Mouse (Mus musculus): ENCODE results near the gene Trmt61a. TPM values are rescaled to one million over a fixed set of nuclear protein-coding genes. Genes with fewer than 3 reads are reported as not detected.
"Not testable (repeated sequence)": the region's sequence is repeated elsewhere in the genome, so short reads cannot be mapped to it uniquely, and the experiment has no call there.

The Trmt61a gene
- polyA plus RNA-seq (2014; fragmentation: Nextera tagmentation; extraction: Ambion mirVana): 4.3 and 5.0 TPM in 2 replicates

- peak within 1 kb of the TSS; percentile 68 for H3K9ac ChIP-seq (replicated peaks; ENCODE audit: low read depth, low read length)
- peak; percentile 91 for ATAC-seq (ENCODE audit: low read depth)
- H3K4me2 ChIP-seq (ENCODE audit: low read depth, low read length): peak within 1 kb of the TSS; percentile 97
- no peaks in the 10 kb centered on the region for H3K9me3 ChIP-seq (ENCODE audit: control insufficient read depth, low read length)
- H3K27me3 ChIP-seq (ENCODE audit: control insufficient read depth, insufficient read depth, low read length): no peaks in the 10 kb centered on the region
- peak within 1 kb of the TSS; percentile 97 for H3K27ac ChIP-seq (ENCODE audit: low read depth, low read length)
- peaks cover 20% of the 10 kb centered on the region for H3K4me1 ChIP-seq (ENCODE audit: control insufficient read depth, insufficient read depth, low read length)
- peak within 1 kb of the TSS; percentile 79 for H3K4me3 ChIP-seq (ENCODE audit: low read depth, low read length)
- WGBS: under 1% methylated on average over 51 of the region's 51 CpGs
- no peaks in the 10 kb centered on the region for H3K36me3 ChIP-seq (ENCODE audit: control insufficient read depth, insufficient read depth, low read length)
Measured at GRCm38 (mm10) chr12:111677882-111678669, at the start of gene Trmt61a. Trmt61a (plus strand) TSS chr12:111678105.

GRCm38 (mm10) chr12:111648061-111648645, 29.8 kb upstream of the Trmt61a start:
- H3K27me3 ChIP-seq (ENCODE audit: control insufficient read depth, insufficient read depth, low read length): no peaks in the 10 kb centered on the region
- no peak overlapping the region for H3K9ac ChIP-seq (replicated peaks; ENCODE audit: low read depth, low read length)
- no peak overlapping the region; the same call in 1 of the 2 replicates for H3K27ac ChIP-seq (ENCODE audit: low read depth, low read length)
- no peaks in the 10 kb centered on the region for H3K9me3 ChIP-seq (ENCODE audit: control insufficient read depth, low read length)
- no peaks in the 10 kb centered on the region for H3K4me1 ChIP-seq (ENCODE audit: control insufficient read depth, insufficient read depth, low read length)
- no peak overlapping the region for H3K4me3 ChIP-seq (ENCODE audit: low read depth, low read length)
- 53% methylated on average over 6 of the region's 6 CpGs for WGBS
- no peak overlapping the region for H3K4me2 ChIP-seq (ENCODE audit: low read depth, low read length)
- peaks cover 52% of the 10 kb centered on the region for H3K36me3 ChIP-seq (ENCODE audit: control insufficient read depth, insufficient read depth, low read length)
- peak; percentile 86 for ATAC-seq (ENCODE audit: low read depth)

- Histone ChIP-seq H3K27me3 (ENCODE audit: control insufficient read depth, insufficient read depth, low read length) (no peaks in the 10 kb centered on the region), H3K9ac (replicated peaks; ENCODE audit: low read depth, low read length) (no peak overlapping the region), H3K4me2 (ENCODE audit: low read depth, low read length) (no peak overlapping the region), H3K36me3 (ENCODE audit: control insufficient read depth, insufficient read depth, low read length) (peaks cover 51% of the 10 kb centered on the region), H3K4me3 (ENCODE audit: low read depth, low read length) (no peak overlapping the region), H3K4me1 (ENCODE audit: control insufficient read depth, insufficient read depth, low read length) (no peaks in the 10 kb centered on the region), H3K27ac (ENCODE audit: low read depth, low read length) (no peak overlapping the region), H3K9me3 (ENCODE audit: control insufficient read depth, low read length) (no peaks in the 10 kb centered on the region)
- WGBS: 86% methylated on average over 3 of the region's 3 CpGs
- no peak for ATAC-seq (ENCODE audit: low read depth)
Measured at GRCm38 (mm10) chr12:111652953-111653352, 25.0 kb upstream of the Trmt61a start.

GRCm38 (mm10) chr12:111653434-111653833, 24.5 kb upstream of the Trmt61a start:
- Histone ChIP-seq H3K27ac (ENCODE audit: low read depth, low read length) (no peak overlapping the region), H3K4me1 (ENCODE audit: control insufficient read depth, insufficient read depth, low read length) (no peaks in the 10 kb centered on the region), H3K4me3 (ENCODE audit: low read depth, low read length) (no peak overlapping the region), H3K9ac (replicated peaks; ENCODE audit: low read depth, low read length) (no peak overlapping the region), H3K27me3 (ENCODE audit: control insufficient read depth, insufficient read depth, low read length) (no peaks in the 10 kb centered on the region), H3K4me2 (ENCODE audit: low read depth, low read length) (no peak overlapping the region), H3K9me3 (ENCODE audit: control insufficient read depth, low read length) (no peaks in the 10 kb centered on the region), H3K36me3 (ENCODE audit: control insufficient read depth, insufficient read depth, low read length) (peaks cover 46% of the 10 kb centered on the region)
- 42% methylated on average over 3 of the region's 3 CpGs for WGBS
- peak; percentile 54 for ATAC-seq (ENCODE audit: low read depth)

- no peak overlapping the region for H3K9ac ChIP-seq (replicated peaks; ENCODE audit: low read depth, low read length)
- 91% methylated on average over 11 of the region's 11 CpGs for WGBS
- no peaks in the 10 kb centered on the region for H3K9me3 ChIP-seq (ENCODE audit: control insufficient read depth, low read length)
- H3K4me1 ChIP-seq (ENCODE audit: control insufficient read depth, insufficient read depth, low read length): no peaks in the 10 kb centered on the region
- H3K36me3 ChIP-seq (ENCODE audit: control insufficient read depth, insufficient read depth, low read length): peaks cover 29% of the 10 kb centered on the region
- no peak overlapping the region for H3K4me3 ChIP-seq (ENCODE audit: low read depth, low read length)
- H3K27ac ChIP-seq (ENCODE audit: low read depth, low read length): no peak overlapping the region
- H3K27me3 ChIP-seq (ENCODE audit: control insufficient read depth, insufficient read depth, low read length): no peaks in the 10 kb centered on the region
- no peak for ATAC-seq (ENCODE audit: low read depth)
- no peak overlapping the region for H3K4me2 ChIP-seq (ENCODE audit: low read depth, low read length)
Measured at GRCm38 (mm10) chr12:111655695-111656094, 22.2 kb upstream of the Trmt61a start.

- peaks cover 15% of the 10 kb centered on the region for H3K36me3 ChIP-seq (ENCODE audit: control insufficient read depth, insufficient read depth, low read length)
- ATAC-seq (ENCODE audit: low read depth): no peak
- WGBS: 96% methylated on average over 4 of the region's 4 CpGs
Measured at GRCm38 (mm10) chr12:111659331-111659730, 18.6 kb upstream of the Trmt61a start.

GRCm38 (mm10) chr12:111660628-111661027, 17.3 kb upstream of the Trmt61a start:
- H3K4me1 ChIP-seq (ENCODE audit: control insufficient read depth, insufficient read depth, low read length): no peaks in the 10 kb centered on the region
- H3K4me3 ChIP-seq (ENCODE audit: low read depth, low read length): no peak overlapping the region
- no peaks in the 10 kb centered on the region for H3K27me3 ChIP-seq (ENCODE audit: control insufficient read depth, insufficient read depth, low read length)
- no peak overlapping the region for H3K9ac ChIP-seq (replicated peaks; ENCODE audit: low read depth, low read length)
- WGBS: 95% methylated on average over 1 of the region's 1 CpGs
- no peak for ATAC-seq (ENCODE audit: low read depth)
- no peaks in the 10 kb centered on the region for H3K9me3 ChIP-seq (ENCODE audit: control insufficient read depth, low read length)
- peaks cover 7% of the 10 kb centered on the region for H3K36me3 ChIP-seq (ENCODE audit: control insufficient read depth, insufficient read depth, low read length)
- no peak overlapping the region for H3K4me2 ChIP-seq (ENCODE audit: low read depth, low read length)
- no peak overlapping the region for H3K27ac ChIP-seq (ENCODE audit: low read depth, low read length)

More at GRCm38 (mm10) chr12:111659331-111659730, 18.6 kb upstream of the Trmt61a start:
- Histone ChIP-seq H3K9me3 (ENCODE audit: control insufficient read depth, low read length) (no peaks in the 10 kb centered on the region), H3K9ac (replicated peaks; ENCODE audit: low read depth, low read length) (no peak overlapping the region), H3K27ac (ENCODE audit: low read depth, low read length) (no peak overlapping the region), H3K4me1 (ENCODE audit: control insufficient read depth, insufficient read depth, low read length) (no peaks in the 10 kb centered on the region), H3K27me3 (ENCODE audit: control insufficient read depth, insufficient read depth, low read length) (no peaks in the 10 kb centered on the region), H3K4me3 (ENCODE audit: low read depth, low read length) (no peak overlapping the region), H3K4me2 (ENCODE audit: low read depth, low read length) (no peak overlapping the region)

- not testable (repeated sequence) for H3K27me3 ChIP-seq (ENCODE audit: control insufficient read depth, insufficient read depth, low read length); H3K27ac ChIP-seq (ENCODE audit: low read depth, low read length); H3K4me1 ChIP-seq (ENCODE audit: control insufficient read depth, insufficient read depth, low read length); ATAC-seq (ENCODE audit: low read depth); H3K9ac ChIP-seq (replicated peaks; ENCODE audit: low read depth, low read length); H3K36me3 ChIP-seq (ENCODE audit: control insufficient read depth, insufficient read depth, low read length); H3K9me3 ChIP-seq (ENCODE audit: control insufficient read depth, low read length); H3K4me3 ChIP-seq (ENCODE audit: low read depth, low read length); H3K4me2 ChIP-seq (ENCODE audit: low read depth, low read length)
- 96% methylated on average over 11 of the region's 11 CpGs for WGBS
Measured at GRCm38 (mm10) chr12:111661554-111661953, 16.4 kb upstream of the Trmt61a start.

Data from neural tube, embryonic 14.5 days (tissue).